Mouse (Mus musculus) midbrain, embryonic 14.5 days (tissue): Measurements from ENCODE around the gene Bcl3. TPM values are rescaled to one million over a fixed set of nuclear protein-coding genes. Genes with fewer than 3 reads are reported as not detected.

Experiments
- ATAC-seq: fragments of 200-750 bp; cut with Nextera tagmentation; 2 replicates; pipeline ENCODE4 v1.8.0; 2017; ENCODE audit warnings: moderate number of reproducible peaks, moderate library complexity; ENCODE audit not compliant: low FRiP score, low TSS enrichment
- DNase-seq: peaks from one replicate; pipeline ENCODE4 v3.0.0-alpha.2; 2015
- H3K27ac ChIP-seq: fragments of 300-500 bp; sonication (generic); replicated peaks from 2 replicates; pipeline ENCODE4 v1.5.1; 2014; ENCODE audit warnings: mild to moderate bottlenecking, low read depth, low read length, moderate library complexity
- H3K27me3 ChIP-seq: fragments of 300-500 bp; sonication (generic); 2 replicates; pipeline ENCODE4 v1.6.1; 2014; ENCODE audit warnings: low read length, control low read depth, mixed read lengths; ENCODE audit not compliant: control insufficient read depth, insufficient read depth
- H3K36me3 ChIP-seq: fragments of 300-500 bp; sonication (generic); 2 replicates; pipeline ENCODE4 v1.6.1; 2014; ENCODE audit warnings: low read length, control low read depth; ENCODE audit not compliant: control insufficient read depth, insufficient read depth
- H3K4me1 ChIP-seq: fragments of 300-500 bp; sonication (generic); 2 replicates; pipeline ENCODE4 v1.6.1; 2014; ENCODE audit warnings: mild to moderate bottlenecking, antibody characterized with exemption, low read length, control low read depth; ENCODE audit not compliant: control insufficient read depth, insufficient read depth
- H3K4me2 ChIP-seq: fragments of 300-500 bp; sonication (generic); 2 replicates; pipeline ENCODE4 v1.6.1; 2014; ENCODE audit warnings: mild to moderate bottlenecking, low read length, moderate library complexity
- H3K4me3 ChIP-seq: fragments of 300-500 bp; sonication (generic); replicated peaks from 2 replicates; pipeline ENCODE4 v1.5.1; 2014; ENCODE audit warnings: low read depth, low read length
- H3K9ac ChIP-seq: fragments of 300-500 bp; sonication (generic); replicated peaks from 2 replicates; pipeline ENCODE4 v1.6.1; 2014; ENCODE audit warnings: mild to moderate bottlenecking, low read length, moderate library complexity
- H3K9me3 ChIP-seq: fragments of 300-500 bp; sonication (generic); 2 replicates; pipeline ENCODE4 v1.6.1; 2016; ENCODE audit warnings: low read length, control low read depth, mixed read lengths; ENCODE audit not compliant: control insufficient read depth
- WGBS: fragments of 180-500 bp; shearing (Covaris S2); extraction: QIAGEN DNeasy Blood & Tissue Kit; methylation state at CpG from one replicate; pipeline ENCODE4 v1.1.7; 2014; 5-methylcytosine and 5-hydroxymethylcytosine counted together
- polyA plus RNA-seq: library from polyadenylated mRNA; unstranded; fragments of >200 nt; fragmentation: Nextera tagmentation; extraction: Ambion mirVana; gene quantifications from 2 replicates; pipeline ENCODE4 v1.2.1, GENCODE M21; 2014

Gene Bcl3
- polyA plus RNA-seq, 1 experiment from 2014 or later = 1.2 TPM

DNA sequence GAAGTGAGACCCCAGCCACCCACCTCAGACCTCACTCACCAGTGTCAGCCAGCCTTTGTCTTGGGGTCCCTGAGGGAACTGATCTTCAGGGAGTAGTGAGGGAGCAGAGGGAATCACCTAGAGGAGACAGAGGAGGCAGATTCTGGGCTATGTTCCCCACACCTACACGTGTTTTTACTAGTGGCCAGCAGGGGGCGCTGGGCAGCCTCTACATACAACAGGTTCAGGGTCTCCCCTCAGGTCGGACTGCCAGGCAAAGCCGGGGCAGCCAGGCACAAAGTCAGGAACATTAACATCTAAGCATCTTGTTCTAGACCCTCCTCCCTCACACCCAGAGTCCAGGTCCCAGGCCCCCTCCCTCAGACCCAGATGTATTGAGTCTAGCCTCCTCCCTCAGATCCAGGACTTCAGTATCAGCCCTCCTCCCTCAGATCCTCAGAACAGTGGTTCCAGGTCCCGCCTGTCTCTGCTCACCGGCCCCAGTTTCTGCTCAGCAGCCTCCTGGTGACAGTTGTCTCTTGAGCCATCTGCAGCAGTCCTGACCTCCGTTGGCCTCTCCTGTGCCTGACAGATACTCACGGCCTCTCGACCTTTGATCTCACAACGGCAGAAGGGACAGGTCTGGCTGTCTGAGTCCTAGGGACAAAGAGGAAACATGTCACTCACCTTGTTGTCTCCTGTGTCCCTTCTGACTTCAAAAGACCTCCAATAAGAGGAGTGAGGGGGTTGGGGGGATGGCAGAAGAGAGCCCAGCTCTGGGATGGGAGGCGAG is 37.6 kb downstream of the Bcl3 start:
- no peaks in the 10 kb centered on the region for H3K4me1 ChIP-seq
- no peak for ATAC-seq
- no peaks in the 10 kb centered on the region for H3K27me3 ChIP-seq
- no peak overlapping the region for H3K4me2 ChIP-seq
- no peaks in the 10 kb centered on the region for H3K9me3 ChIP-seq
- no peak overlapping the region for H3K27ac ChIP-seq
- H3K9ac ChIP-seq = no peak overlapping the region
- WGBS = 41% methylated on average over 11 of the region's 11 CpGs
- H3K4me3 ChIP-seq = no peak overlapping the region
- no peak for DNase-seq
- no peaks in the 10 kb centered on the region for H3K36me3 ChIP-seq

DNA sequence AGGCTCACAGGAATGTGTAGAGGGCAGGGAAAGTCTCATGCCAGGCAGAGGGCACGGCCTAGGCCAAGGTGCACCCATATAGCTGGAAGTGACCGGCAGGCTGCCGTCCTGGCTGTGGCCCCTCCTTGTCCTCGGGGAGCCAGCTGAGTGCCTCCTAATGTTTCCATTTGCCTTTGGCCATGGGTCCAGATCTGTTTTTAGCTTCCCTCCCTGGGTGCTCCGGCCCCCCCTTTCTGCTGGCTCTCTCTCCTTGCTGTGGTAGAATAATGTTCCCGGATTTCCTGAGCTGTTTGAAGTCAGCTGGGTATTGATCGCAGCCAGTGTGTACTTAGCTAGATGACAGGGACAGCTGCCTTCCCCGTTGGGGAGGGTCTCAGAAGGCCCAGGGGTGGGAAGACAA is 38.9 kb downstream of the Bcl3 start:
- DNase-seq = no peak
- Histone ChIP-seq H3K9ac (no peak overlapping the region), H3K9me3 (no peaks in the 10 kb centered on the region), H3K27me3 (no peaks in the 10 kb centered on the region), H3K4me1 (no peaks in the 10 kb centered on the region), H3K4me2 (no peak overlapping the region), H3K27ac (no peak overlapping the region), H3K36me3 (no peaks in the 10 kb centered on the region), H3K4me3 (no peak overlapping the region)
- no peak for ATAC-seq
- 70% methylated on average over 8 of the region's 8 CpGs for WGBS

DNA sequence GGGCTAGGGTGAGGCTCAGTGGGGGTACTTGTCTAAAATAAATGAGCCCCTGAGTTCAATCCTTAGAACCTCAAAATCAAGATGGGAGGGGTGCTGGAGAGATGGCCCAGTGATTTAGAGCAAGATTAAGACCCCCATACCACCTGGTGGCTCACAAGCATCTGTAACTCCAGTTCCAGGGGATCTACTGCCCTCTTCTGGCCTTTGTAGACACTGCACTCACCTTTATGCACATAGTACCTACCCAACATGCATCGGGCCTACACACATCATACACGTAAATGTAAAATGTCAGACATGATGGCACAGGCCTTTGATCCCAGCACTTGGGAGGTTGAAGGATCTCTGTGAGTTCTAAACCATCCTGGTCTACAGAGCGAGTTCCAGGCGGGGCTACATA is 39.9 kb downstream of the Bcl3 start:
- ATAC-seq (no peak), DNase-seq (peak; percentile 11)
- H3K9me3 ChIP-seq = no peaks in the 10 kb centered on the region
- H3K36me3 ChIP-seq = no peaks in the 10 kb centered on the region
- H3K27me3 ChIP-seq = no peaks in the 10 kb centered on the region
- no peaks in the 10 kb centered on the region for H3K4me1 ChIP-seq
- H3K4me2 ChIP-seq = no peak overlapping the region
- no peak overlapping the region for H3K4me3 ChIP-seq
- 93% methylated on average over 4 of the region's 4 CpGs for WGBS
- no peak overlapping the region for H3K9ac ChIP-seq
- no peak overlapping the region for H3K27ac ChIP-seq

GRCm38 (mm10) chr7:19781741-19782140 is 40.8 kb downstream of the Bcl3 start:
- Histone ChIP-seq H3K4me3 (no peak overlapping the region), H3K4me2 (no peak overlapping the region), H3K9ac (no peak overlapping the region), H3K4me1 (no peaks in the 10 kb centered on the region), H3K9me3 (no peaks in the 10 kb centered on the region), H3K27me3 (no peaks in the 10 kb centered on the region), H3K36me3 (no peaks in the 10 kb centered on the region), H3K27ac (no peak overlapping the region)
- ATAC-seq = no peak
- DNase-seq = no peak
- WGBS = 91% methylated on average over 7 of the region's 7 CpGs

GRCm38 (mm10) chr7:19779903-19780302 is 42.7 kb downstream of the Bcl3 start:
- ATAC-seq = no peak

GRCm38 (mm10) chr7:19778645-19779044 is 43.9 kb downstream of the Bcl3 start:
- WGBS = 93% methylated on average over 8 of the region's 8 CpGs
- no peak for ATAC-seq
- no peaks in the 10 kb centered on the region for H3K27me3 ChIP-seq
- H3K36me3 ChIP-seq = no peaks in the 10 kb centered on the region
- H3K27ac ChIP-seq = no peak overlapping the region
- no peak overlapping the region for H3K4me3 ChIP-seq
- H3K4me1 ChIP-seq = no peaks in the 10 kb centered on the region
- H3K9me3 ChIP-seq = no peaks in the 10 kb centered on the region
- no peak overlapping the region for H3K4me2 ChIP-seq
- H3K9ac ChIP-seq = no peak overlapping the region
- no peak for DNase-seq

More at GRCm38 (mm10) chr7:19779903-19780302, 42.7 kb downstream of the Bcl3 start:
- Histone ChIP-seq H3K4me1 (no peaks in the 10 kb centered on the region), H3K27ac (no peak overlapping the region), H3K27me3 (no peaks in the 10 kb centered on the region), H3K36me3 (no peaks in the 10 kb centered on the region), H3K9ac (no peak overlapping the region), H3K4me2 (no peak overlapping the region), H3K9me3 (no peaks in the 10 kb centered on the region), H3K4me3 (no peak overlapping the region)
- WGBS = 83% methylated on average over 4 of the region's 4 CpGs
- no peak for DNase-seq

- H3K9ac ChIP-seq = no peak overlapping the region
- H3K27ac ChIP-seq = no peak overlapping the region
Measured at GRCm38 (mm10) chr7:19777049-19777723, 45.4 kb downstream of the Bcl3 start.

GRCm38 (mm10) chr7:19771682-19772081 is 50.9 kb downstream of the Bcl3 start:
- Histone ChIP-seq H3K27me3 (peaks cover 34% of the 10 kb centered on the region; the same call in 1 of the 2 replicates), H3K9ac (no peak overlapping the region), H3K4me1 (peaks cover 14% of the 10 kb centered on the region), H3K36me3 (no peaks in the 10 kb centered on the region), H3K4me3 (no peak overlapping the region), H3K9me3 (no peaks in the 10 kb centered on the region), H3K27ac (no peak overlapping the region), H3K4me2 (no peak overlapping the region)
- DNase-seq (no peak), ATAC-seq (no peak)
- WGBS = 56% methylated on average over 4 of the region's 4 CpGs

More at GRCm38 (mm10) chr7:19777049-19777723, 45.4 kb downstream of the Bcl3 start:
- 89% methylated on average over 11 of the region's 11 CpGs for WGBS
- no peak overlapping the region for H3K4me3 ChIP-seq
- DNase-seq (no peak), ATAC-seq (no peak)
- no peaks in the 10 kb centered on the region for H3K36me3 ChIP-seq
- H3K9me3 ChIP-seq = no peaks in the 10 kb centered on the region
- H3K4me2 ChIP-seq = no peak overlapping the region
- no peaks in the 10 kb centered on the region for H3K4me1 ChIP-seq
- 0 out of 2 replicates have a peak, but pooled peaks cover under 1% of the 10 kb centered on the region for H3K27me3 ChIP-seq
